Mouse (Mus musculus) retina, postnatal 1 day (tissue): ENCODE measurements at regions not wholly inside any gene's neighbourhood (a gene's known extent, or its start where the extent isn't known, plus 50 kb on each side); places are given as distances from the start of the nearest gene placed in this dataset.
A peak's percentile ranks its signal among the peaks of the same experiment; 100 is the strongest.

Source experiments
- DNase-seq: peaks from one replicate; pipeline ENCODE4 v3.0.0-alpha.2; 2012

DNA sequence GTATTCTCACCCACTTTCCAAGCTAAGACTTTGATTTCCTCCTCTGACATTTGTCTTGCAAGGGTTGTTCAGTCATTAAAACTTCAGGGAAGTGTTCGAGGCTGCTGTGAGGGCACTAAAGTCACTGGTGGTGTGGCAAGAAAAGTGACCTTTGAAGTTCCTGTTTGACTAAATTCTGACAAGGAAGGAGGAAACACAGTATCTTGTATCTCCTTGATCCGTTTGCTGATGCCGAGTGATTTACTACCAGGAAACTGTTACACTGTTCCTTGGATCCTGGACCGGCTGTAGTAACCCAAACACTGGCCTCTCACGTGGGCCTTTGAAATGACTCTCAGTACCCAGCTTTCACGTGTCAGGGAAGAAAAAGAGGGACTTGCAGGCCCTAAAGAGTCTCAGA lies 53.5 kb upstream of the Ralgapa2 start:
- DNase-seq: no peak

DNA sequence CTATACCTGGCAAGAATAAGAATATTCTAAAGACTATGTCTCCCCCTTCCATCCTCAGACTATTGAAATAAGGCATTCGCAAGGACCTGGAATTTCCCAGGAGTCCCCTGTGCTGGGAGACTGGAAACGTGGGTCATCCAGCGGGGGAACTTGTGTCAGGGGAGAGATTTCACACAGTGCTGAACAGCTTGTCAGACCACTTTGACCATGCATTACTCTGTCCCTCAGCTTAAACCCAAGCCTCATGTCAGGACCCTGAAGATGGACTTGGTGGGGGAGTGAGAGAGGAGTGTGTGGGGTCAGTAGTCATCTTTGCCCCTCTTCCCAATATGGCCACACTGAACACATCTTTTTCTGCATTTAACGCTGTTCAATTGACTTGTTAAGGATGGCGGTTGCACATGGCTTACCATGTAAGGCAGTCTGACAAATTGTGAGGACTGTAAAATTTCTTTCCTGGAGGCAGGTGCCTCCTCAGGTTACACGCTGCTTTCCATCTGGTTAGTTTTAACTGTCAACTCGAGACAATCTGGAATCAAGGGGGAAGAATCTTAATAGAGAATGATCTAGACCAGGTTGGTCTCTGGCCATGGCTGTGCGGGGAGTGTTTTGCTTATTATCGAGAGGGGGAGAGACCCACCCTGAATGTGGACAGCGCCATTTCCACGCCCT lies 56.2 kb upstream of the Ralgapa2 start:
- DNase-seq: no peak

DNA sequence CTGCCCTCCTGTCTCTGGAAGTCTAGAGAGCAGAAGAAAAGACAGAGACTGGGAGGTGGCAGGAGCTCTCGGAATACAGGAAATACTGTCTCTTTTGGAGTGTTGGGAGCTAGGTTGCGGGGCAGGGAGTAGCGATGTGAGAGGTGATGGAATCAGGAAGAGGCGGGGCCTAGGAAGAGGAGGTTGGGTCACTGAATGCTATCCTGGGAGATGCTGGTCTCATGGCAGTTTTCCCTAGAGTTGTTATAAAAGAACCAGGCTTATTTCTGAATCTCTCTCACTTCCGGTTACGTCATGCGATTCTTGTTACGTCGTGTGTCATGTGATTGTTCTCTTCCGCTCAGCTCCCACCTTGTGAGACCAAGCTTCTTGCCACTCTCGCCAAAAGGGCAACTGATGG lies 58.9 kb upstream of the Ralgapa2 start:
- DNase-seq: no peak

DNA sequence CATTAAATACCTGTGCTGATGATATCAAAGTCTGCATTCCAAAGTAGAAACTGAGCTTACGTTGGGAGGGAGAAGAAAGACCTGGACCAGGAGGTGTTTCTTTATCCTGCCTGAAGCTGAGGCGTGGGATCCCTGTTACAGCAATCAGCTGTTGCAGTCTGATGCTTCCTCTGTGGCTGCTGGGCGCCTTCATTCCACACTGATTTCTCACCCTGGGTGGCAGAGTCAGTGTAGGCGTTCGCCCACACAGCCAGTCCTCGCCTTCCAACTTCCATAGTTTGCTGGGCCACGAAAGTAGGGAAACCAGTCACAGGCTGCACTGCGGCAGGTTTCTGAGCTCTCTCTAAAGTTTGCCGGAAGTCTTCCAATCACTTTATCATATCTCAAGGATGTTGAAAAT lies 59.7 kb upstream of the Ralgapa2 start:
- no peak for DNase-seq

DNA sequence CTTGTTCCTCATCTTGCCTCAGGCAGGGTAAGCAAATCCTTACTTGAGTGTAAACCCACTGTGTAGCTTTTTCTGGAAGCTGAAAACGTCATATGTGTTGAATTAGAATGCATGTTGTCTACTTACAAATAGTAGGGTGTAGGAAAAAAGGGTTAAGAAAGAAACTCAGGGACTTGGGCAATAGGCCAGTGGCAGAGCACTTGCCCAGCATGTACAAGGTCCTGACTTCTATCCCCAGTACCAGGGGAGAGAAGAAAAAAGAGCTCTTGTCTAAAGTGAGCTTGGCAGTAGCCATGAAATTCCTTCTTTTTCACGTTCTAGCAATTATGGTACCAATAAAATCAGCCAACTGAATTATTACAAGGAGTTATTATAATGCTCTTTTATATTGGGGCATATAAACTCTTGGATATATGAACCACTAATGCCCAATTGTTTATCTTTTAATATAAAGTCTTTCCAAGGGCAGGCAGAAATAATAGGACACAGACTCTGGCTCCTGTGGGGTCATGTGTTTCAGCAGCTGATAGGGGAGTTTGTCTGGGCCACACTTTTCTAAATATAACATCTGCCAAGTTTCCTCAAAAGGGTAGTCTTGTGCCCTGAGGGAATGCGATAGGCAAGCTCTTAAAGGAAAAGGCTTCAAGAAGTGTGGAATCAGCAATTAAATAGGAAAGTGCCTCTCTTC lies 63.6 kb upstream of the Ralgapa2 start:
- no peak for DNase-seq

DNA sequence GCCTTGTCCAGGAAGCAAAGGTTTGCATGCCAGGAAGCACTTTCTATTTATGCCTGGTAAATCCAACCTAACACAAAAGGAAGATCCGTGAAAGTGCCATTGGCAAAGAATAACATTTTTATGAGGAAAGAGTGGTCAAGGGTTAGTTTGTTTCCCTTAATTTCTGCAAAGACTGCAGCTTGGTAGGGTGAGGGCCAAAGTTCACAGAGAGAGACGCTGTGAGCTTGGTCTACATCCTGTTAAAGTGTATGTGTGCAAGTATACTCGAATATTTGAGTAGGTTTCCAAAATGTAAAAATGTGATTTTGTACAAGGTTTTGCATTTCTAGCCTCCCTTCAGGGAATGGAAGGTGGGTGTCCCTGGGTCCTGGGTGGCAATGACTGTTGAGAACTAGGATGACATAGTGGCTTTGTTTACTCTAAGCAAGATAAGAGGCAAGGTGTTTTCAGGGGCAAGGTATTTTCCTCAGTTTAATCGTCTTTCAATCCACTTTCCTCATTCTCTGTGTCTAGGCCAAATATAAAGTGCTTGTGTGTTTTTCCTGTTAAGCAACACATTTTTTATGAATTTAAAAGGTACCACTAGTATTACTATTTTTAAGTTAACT lies 64.3 kb upstream of the Ralgapa2 start:
- no peak for DNase-seq

DNA sequence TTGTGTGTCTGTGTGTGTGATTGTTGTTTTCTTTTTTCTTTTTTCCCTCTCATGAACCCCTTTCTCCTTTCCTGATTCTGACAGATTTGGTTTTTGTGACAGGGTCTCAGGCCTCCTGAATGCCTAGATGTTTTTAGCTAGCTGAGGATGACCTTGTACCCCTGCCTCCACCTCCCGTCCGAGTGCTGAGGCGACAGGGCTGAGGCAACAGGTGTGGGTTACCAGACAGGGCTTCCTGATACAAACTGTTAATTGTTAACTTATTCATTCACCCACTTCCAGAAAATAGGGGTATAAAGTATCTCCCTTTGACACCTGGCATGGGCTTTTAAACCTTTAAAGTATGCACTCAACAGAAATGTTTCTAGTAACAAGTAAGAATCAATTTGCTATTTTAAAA lies 65.0 kb upstream of the Ralgapa2 start:
- DNase-seq: no peak

DNA sequence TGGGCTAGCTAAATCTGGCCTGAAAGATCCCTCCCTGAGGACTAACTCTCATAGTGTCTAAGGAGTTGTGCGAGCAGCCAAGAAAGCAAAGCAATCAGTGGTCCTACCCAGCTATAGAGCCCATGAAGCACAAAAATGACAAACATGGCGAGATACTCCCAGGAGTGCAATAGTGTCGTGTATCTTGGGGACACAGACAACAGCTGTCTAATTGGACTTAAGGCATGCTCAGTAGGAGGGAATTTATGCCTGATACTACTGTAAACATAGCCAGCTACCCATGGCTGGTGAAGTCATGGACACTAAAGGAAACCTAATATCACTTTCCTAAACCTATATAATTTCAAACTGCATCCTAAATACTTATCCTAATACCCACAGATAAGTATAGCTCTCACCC lies 69.1 kb upstream of the Ralgapa2 start:
- no peak for DNase-seq

DNA sequence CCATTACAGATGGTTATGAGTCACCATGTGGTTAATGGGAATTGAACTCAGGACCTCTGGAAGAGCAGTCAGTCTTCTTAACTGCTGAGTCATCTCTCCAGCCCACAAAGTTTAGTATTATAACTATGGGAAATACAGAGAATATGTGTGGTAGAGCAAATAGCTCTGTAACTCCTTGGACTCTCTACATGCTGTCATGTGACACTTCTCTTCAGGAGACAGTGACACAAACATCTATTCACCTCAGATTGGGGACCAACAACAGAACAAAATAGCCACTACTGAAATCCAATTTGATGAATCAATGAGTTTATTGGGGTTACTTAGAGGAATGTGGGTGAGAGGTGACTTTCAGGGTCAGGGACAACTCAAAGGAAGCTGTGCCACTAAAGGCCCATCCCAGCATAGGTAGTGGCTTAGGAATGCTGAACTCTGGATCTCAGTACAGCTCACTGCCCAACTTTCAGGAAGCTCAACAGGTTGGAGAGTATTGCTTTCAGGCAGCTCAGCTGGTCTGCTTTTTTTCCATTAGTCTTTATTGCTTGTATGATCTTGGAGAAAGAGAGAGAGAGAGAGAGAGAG lies 71.8 kb upstream of the Ralgapa2 start:
- DNase-seq: no peak

DNA sequence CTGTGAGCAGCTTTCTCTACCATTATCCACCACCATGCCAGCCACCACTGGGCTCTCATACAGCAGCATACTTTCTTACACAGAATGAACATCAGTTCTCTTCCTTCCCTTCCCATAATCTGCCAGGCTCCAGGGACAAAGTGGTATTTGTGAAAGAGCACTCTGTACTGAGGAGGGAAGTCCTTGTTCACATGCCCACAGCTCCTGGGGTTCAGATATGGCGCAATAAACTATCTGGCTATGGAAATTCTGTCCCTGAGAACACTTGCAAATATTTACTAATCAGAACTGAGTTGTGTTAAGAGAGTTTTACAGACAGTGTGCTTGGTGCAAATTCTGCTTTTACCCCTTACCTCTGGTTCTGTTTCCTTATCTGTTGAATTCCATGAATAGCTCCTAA lies 74.2 kb upstream of the Ralgapa2 start:
- no peak for DNase-seq

DNA sequence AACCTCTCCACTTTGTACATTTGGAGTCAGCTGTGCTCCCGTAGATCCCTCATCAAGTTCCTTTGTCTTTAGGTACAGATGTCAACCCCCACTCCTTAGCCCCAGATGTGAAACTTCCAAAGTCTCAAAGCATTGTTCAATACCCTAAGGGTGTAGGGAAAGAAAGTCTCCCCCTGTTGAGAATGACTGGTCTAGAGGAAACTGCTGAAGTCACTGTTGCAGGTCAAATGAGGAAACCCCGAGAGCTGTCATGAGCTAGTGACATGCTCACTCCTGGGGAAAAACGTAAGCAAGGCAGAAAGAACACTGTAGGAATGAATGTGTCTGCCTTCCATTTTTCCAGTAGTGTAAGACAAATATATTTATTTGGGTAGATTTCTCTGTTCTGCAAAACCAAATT lies 74.8 kb upstream of the Ralgapa2 start:
- DNase-seq: no peak

DNA sequence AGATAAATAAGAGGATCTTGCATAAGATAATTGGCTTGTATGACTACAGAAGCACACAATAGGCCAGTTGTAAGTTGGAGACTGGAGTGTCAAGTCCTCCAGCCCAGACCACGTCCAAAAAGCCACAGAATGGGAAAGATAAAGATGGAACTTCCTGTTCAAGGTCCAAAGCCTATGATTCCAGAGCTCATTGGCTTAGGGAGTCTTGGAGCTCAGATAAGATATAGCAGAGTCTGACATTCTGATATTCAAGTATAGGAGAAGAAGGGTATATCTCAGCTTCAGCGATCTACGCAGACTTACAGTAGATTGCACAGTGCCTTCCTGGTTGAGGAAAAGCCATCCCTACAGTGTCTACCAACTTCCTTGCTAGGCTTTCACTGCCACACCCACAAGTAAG lies 77.7 kb upstream of the Ralgapa2 start:
- DNase-seq: no peak

DNA sequence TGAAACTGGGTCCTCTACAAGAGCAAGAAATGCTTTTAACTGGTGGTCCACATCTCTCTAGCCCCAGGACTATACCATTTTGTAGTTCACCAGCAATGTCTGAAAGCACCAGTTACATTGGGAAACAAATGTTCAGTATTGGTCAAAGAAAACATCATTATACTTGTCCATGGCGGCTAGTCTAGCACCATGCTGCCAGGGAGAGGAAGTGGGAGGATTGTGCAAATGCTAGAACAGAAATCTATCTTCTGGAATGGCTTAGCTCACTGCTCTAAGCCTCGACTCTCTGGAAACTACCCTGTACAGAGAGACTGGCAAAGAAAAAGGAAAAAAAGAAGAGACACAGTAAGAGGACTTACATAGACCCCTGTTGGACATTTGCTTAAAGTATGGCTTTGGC lies 81.1 kb upstream of the Ralgapa2 start:
- no peak for DNase-seq

DNA sequence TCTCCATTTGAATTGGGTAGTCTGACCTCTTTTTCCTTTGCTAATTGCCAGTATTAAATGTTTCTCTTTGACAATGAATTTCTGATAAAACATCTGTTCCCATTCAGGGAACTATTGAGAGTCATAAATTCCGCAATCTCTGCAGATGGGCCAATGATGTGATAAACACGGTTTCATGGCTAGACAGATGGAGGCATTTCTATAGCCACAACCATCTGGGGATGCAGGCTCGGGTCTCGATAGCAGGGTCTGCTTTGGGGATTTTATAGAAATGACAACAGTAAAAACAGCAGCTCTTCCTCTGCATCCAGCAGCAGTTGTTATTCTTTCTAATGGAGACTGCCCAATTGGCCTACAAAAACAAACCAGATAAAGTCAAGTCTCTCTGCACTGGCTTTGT lies 82.1 kb upstream of the Ralgapa2 start:
- no peak for DNase-seq

DNA sequence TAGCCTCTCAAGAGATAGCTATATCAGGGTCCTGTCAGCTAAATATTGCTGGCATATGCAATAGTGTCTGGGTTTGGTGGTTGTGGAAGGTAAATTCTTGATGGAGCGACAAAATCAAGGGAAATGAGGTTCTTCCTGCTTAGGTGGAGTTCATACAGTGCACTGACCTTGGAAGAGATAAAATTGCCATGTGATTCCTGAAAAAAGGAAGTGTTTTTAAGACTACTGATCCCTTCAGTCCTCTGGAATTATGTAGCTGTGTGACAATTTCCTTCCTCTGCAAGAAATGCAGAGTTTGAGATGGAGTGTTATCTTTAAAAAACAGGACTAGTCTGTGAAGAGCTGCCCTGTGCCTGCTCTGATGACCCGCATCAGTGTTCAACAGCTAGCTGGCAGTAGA lies 83.5 kb upstream of the Ralgapa2 start:
- DNase-seq: no peak

DNA sequence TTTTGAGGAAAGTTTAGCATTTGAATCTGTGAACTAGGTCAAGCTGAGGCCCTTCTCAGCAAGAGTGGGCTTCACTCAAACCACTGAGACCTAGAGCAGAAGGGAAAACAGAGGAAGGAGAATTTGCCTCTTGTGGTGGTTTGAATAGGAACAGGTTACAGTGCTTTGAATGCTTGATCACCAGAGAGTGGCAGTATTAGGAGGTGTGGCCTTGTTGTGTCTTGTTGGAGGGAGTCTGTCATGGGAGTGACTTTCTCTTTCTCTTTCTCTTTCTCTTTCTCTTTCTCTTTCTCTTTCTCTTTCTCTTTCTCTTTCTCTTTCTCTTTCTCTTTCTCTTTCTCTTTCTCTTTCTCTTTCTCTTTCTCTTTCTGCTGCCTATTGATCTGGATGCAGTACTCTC lies 94.0 kb upstream of the Ralgapa2 start:
- DNase-seq: no peak

DNA sequence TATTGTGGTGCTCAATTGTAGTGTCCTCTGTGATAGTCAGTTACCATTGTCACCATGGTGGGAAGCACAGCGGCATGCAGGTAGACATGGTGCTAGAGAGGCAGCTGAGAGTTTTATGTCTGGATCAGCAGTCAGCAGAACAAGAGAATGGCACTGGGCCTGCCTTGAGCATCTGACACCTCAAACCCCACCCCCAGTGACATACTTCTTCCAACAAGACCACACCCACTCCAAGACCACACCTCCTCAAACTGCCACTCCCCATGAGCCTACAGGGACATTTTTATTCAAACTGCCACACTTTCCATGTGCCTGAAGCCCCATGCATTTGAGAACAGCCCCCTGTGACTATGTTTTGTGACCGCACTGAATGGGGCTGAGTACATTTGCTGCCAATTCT lies 98.8 kb upstream of the Ralgapa2 start:
- no peak for DNase-seq

DNA sequence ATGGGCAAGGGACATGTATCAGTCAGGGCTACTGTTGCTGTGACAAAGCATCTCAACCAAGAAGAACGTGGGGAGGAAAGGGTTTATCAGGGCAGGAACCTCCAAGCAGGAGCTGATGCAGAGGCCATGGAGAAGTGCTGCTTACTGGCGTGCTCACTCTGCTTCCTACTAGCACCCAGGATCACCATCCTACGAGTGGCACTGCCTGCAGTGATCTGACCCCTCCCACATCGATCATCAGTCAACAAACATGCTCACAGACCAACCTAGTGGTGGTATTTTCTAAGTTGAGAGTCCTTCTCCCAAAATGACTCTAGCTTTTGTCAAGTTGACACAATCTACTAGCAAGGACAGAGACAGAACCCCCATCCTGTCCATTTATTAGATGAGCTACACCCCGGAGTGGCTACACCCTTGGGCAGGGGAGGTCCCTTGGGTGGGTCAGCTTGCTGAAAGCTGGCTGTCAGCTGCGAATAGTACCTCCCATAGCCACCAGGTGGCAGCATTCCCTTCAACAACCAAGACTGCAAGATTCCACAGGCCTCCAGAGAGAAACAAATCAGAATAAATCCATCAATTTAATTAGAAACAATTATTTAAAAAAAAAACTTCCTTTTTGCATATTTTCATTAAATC lies 99.9 kb upstream of the Ralgapa2 start:
- DNase-seq: peak; percentile 85

DNA sequence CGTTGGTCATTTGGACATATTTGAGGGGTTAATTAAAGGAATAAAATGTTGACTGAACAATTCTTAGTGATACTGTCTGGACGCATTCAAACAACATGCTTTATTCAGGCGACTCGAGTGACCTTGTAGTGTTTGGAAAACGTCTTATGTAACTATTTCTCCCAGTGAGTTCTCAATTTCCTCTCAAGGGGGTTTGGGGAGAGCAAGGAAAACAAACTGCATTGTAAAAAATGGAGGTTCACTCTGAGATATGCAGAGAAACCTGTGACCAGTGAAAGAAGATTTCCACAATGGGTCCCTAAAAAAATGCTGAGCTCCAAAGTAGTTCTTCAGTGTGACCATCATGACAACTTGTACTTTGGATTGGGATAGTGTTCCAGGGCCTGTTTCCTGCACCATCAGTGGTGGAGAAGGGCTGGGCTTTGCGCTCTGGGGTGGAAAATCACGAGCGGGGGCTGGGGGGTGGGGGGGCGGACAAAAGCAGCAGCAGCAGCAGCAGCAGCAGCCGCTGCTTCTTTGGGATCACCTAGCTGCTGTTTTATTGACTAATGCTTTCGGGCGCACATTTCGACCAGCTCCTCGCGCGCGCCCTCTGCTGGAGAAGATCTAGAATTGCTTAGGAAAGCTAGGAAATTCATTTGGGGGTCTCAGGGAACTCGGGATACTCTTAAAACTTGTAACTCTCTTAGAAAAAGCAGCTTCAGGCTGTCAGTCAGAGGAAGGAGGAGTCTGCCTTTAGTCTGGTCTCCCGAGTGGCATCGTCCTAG lies 100.6 kb upstream of the Ralgapa2 start:
- peak; percentile 71 for DNase-seq

DNA sequence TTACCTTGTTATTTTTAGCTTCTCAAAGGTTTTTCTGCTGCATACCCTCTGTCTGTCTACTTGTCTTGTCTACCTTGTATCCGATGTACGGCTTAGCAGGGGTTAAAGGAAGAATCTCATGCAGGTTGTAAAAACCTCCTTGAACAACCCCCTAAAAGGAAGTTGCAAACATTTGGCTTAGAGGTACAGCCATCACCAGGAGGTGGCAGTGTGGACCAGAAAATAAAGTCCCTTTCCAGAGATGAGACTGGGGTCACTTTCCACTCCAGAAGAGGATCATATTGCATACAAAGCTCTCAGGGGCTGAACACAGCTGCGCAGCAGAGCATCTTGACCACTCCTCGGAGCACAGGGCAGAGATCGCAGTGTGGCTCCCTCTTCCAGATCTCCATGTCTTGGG lies 109.0 kb upstream of the Ralgapa2 start:
- DNase-seq: peak; percentile 84

DNA sequence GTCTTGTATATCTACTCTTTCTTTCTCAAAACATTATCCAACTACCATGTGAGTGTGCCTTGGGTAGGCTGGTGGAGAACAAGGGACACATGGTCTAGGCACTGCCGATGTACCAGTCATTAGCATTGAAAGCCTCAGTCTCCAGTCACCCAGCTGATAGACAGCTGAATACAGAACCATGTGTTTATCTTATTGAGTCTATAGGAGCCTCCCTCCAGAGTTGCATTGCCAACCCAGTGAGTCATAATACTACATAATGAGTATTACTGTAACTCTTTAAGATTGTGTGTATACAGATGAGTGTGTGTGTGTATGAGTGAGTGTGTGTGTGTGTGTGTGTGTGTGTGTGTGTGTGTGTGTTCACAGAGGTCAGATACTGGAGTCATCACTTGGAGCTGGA lies 110.9 kb upstream of the Ralgapa2 start:
- DNase-seq: no peak

DNA sequence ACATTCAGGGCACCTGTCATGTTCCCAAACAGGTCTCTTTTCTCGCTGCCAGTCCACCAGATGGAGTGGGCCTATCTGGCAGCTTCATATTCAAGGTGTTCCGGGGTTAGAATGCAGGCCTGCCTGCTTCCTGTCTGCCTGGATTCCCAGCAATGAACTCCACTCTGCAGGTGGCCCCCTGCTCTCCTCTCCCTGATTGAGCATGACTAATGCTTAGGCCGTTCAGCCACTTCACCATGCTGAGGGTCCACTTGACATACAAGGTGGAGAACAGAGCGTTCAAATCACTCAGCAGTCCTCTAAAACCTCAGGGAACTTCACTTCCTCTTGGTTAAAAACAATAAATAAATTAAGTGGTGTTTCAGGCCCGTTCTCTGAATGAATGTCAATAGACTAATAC lies 112.1 kb upstream of the Ralgapa2 start:
- no peak for DNase-seq

DNA sequence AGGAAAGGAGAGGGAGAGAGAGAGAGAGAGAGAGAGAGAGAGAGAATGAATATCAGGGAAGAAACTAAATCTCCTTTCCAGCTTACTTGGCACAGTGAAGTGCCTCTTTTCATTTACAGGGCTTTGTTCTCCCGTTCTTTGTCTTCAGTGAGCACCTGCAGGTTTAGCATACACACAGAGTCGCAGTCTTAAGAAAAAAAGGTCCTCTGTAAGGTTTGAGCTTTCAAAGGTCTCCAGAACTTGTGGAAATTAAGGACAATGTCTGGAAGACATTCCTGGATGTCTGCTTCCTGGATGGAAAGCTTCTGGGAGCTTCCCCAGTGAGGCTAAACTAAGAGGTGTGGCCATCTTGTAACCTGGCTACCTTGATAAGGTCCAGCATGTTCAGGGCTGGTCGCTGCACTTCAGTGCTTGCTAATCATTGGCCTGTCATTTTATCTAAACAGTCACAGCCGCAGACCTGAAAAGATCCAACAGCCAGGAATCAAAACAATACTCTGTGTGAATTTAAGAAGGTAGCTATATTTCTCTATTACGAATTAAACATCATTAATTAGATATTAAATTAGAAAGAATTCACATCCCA lies 113.1 kb upstream of the Ralgapa2 start:
- no peak for DNase-seq
